Mouse (Mus musculus) 3134 (cell line): ENCODE results near the gene Ndnf.

Experiments used
- DNase-seq: peaks from one replicate; pipeline ENCODE4 v3.0.0-alpha.2; 2011; ENCODE audit warnings: low spot score; ENCODE audit not compliant: insufficient read length; ENCODE audit errors: extremely low read depth

Gene Ndnf

GRCm38 (mm10) chr6:65743144-65743870 is 71.9 kb downstream of the Ndnf start:
- DNase-seq, result no peak

GRCm38 (mm10) chr6:65743871-65744202 is 72.4 kb downstream of the Ndnf start:
- no peak for DNase-seq

GRCm38 (mm10) chr6:65758214-65758613 is 86.8 kb downstream of the Ndnf start:
- DNase-seq, result no peak

- DNase-seq, result no peak
Observed at GRCm38 (mm10) chr6:65759174-65759573, 87.8 kb downstream of the Ndnf start.

- no peak for DNase-seq
Observed at GRCm38 (mm10) chr6:65760073-65760472, 88.7 kb downstream of the Ndnf start.
